Mouse (Mus musculus) small intestine, adult 2 months (tissue): ENCODE results near the gene Lgr5. TPM values are rescaled to one million over a fixed set of nuclear protein-coding genes. Genes with fewer than 3 reads are reported as not detected.

Source experiments
- H3K27ac ChIP-seq: fragments of 200-500 bp; 2 replicates; pipeline ENCODE4 v1.5.1; 2012; ENCODE audit warnings: low read depth, low read length, control low read depth, inconsistent platforms; ENCODE audit not compliant: insufficient read depth
- H3K27me3 ChIP-seq: fragments of 200-500 bp; 2 replicates; pipeline ENCODE4 v1.6.1; 2012; ENCODE audit warnings: mild to moderate bottlenecking, moderate library complexity, low read length, inconsistent platforms; ENCODE audit not compliant: control insufficient read depth, insufficient read depth
- H3K36me3 ChIP-seq: fragments of 200-500 bp; 2 replicates; pipeline ENCODE4 v1.6.1; 2012; ENCODE audit warnings: mild to moderate bottlenecking, low read length, control low read depth, inconsistent platforms; ENCODE audit not compliant: control insufficient read depth, insufficient read depth
- H3K4me1 ChIP-seq: fragments of 200-500 bp; 2 replicates; pipeline ENCODE4 v1.6.1; 2012; ENCODE audit warnings: low read length, inconsistent platforms, mixed read lengths; ENCODE audit not compliant: control insufficient read depth, insufficient read depth, insufficient read length
- H3K4me3 ChIP-seq: fragments of 200-500 bp; 2 replicates; pipeline ENCODE4 v1.5.1; 2012; ENCODE audit warnings: low read depth, mild to moderate bottlenecking, control low read depth, inconsistent platforms, low read length, moderate library complexity
- CTCF ChIP-seq: fragments of 200-500 bp; IDR thresholded peaks from 2 replicates; pipeline ENCODE4 v1.5.1; 2012; ENCODE audit warnings: low read depth, mild to moderate bottlenecking, control low read depth, inconsistent platforms, low read length, moderate library complexity, mixed read lengths; ENCODE audit not compliant: insufficient replicate concordance, insufficient read length; ENCODE audit errors: extremely low read depth
- POLR2A ChIP-seq: fragments of 200-500 bp; IDR thresholded peaks from 2 replicates; pipeline ENCODE4 v1.6.1; 2012; ENCODE audit warnings: low read depth, mild to moderate bottlenecking, control low read depth, inconsistent platforms, low read length, moderate library complexity
- WGBS: fragments of 180-500 bp; shearing (Covaris S2); methylation state at CpG from one replicate; pipeline ENCODE4 v1.1.7; 2018; 5-methylcytosine and 5-hydroxymethylcytosine counted together
- polyA plus RNA-seq: library from polyadenylated mRNA; depleted of rRNA; stranded (reverse); fragments of >200 nt; gene quantifications from 2 replicates; pipeline ENCODE4 v1.2.3, GENCODE M21; 2012

Lgr5 gene
- polyA plus RNA-seq, 1 experiment, result 15.0 TPM

GRCm38 (mm10) chr10:115505631-115506239 is 81.8 kb downstream of the Lgr5 start:
- Histone ChIP-seq H3K27me3 (peaks cover 2% of the 10 kb centered on the region; the same call in 1 of the 2 replicates), H3K4me3 (peak overlapping the region; percentile 6; the same call in 1 of the 2 replicates), H3K27ac (no peak overlapping the region), H3K36me3 (no peaks in the 10 kb centered on the region), H3K4me1 (no peaks in the 10 kb centered on the region)
- 25% methylated on average over 16 of the region's 16 CpGs for WGBS
- TF ChIP-seq CTCF, result no peak
- no peak for TF ChIP-seq POLR2A

GRCm38 (mm10) chr10:115505155-115505554 is 82.4 kb downstream of the Lgr5 start:
- 25% methylated on average over 10 of the region's 10 CpGs for WGBS
- Histone ChIP-seq H3K4me3 (peak overlapping the region; percentile 6; the same call in 1 of the 2 replicates), H3K27ac (no peak overlapping the region), H3K27me3 (peaks cover 2% of the 10 kb centered on the region; the same call in 1 of the 2 replicates), H3K36me3 (no peaks in the 10 kb centered on the region), H3K4me1 (no peaks in the 10 kb centered on the region)
- no peak for TF ChIP-seq POLR2A
- no peak for TF ChIP-seq CTCF

GRCm38 (mm10) chr10:115493778-115494141 is 93.8 kb downstream of the Lgr5 start:
- no peak overlapping the region for H3K4me3 ChIP-seq
- H3K27me3 ChIP-seq, result no peaks in the 10 kb centered on the region
- no peaks in the 10 kb centered on the region for H3K4me1 ChIP-seq
- H3K27ac ChIP-seq, result no peak overlapping the region
- no peaks in the 10 kb centered on the region for H3K36me3 ChIP-seq
- TF ChIP-seq CTCF (no peak), POLR2A (no peak)
- 27% methylated on average over 7 of the region's 7 CpGs for WGBS

- Histone ChIP-seq H3K4me3 (no peak overlapping the region), H3K27ac (no peak overlapping the region), H3K27me3 (no peaks in the 10 kb centered on the region), H3K36me3 (no peaks in the 10 kb centered on the region), H3K4me1 (no peaks in the 10 kb centered on the region)
- TF ChIP-seq POLR2A (no peak), CTCF (no peak)
- 57% methylated on average over 12 of the region's 12 CpGs for WGBS
Observed at GRCm38 (mm10) chr10:115492956-115493777, 94.4 kb downstream of the Lgr5 start.

DNA sequence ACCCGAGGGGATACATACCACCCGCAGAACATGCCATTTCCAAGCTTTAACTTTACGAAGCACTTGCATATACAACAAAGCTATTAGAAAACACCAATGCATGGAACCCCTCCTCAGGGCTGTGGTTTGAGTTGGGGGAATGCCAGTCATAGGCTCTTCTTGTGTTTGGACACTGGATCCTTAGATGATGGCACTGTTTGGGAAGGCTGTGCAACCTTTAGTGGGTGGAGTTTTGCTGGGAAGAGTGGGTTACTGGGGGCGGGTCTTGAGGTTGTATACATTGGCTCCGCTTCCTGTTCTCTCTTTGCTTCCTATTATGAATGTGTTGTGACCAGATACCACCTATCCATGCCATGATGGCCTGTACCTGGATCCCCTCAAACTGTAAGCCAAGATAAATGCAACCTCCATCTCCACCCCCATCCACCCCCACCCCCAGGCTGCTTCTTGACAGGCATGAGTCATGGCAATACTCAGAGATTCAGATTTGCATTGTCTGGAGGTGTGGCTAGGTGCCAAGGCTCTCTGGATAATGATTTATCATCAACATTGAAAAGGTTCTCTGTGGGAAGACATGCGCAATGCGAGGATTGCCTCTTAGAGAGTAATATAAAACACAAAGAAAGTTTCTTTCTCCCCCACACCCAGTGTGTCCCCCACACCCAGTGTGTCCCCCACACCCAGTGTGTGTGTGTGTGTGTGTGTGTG is 95.6 kb downstream of the Lgr5 start:
- Histone ChIP-seq H3K27ac (no peak overlapping the region), H3K4me3 (no peak overlapping the region), H3K27me3 (no peaks in the 10 kb centered on the region), H3K4me1 (no peaks in the 10 kb centered on the region), H3K36me3 (no peaks in the 10 kb centered on the region)
- WGBS, result 96% methylated on average over 7 of the region's 7 CpGs
- TF ChIP-seq POLR2A (no peak), CTCF (no peak)

DNA sequence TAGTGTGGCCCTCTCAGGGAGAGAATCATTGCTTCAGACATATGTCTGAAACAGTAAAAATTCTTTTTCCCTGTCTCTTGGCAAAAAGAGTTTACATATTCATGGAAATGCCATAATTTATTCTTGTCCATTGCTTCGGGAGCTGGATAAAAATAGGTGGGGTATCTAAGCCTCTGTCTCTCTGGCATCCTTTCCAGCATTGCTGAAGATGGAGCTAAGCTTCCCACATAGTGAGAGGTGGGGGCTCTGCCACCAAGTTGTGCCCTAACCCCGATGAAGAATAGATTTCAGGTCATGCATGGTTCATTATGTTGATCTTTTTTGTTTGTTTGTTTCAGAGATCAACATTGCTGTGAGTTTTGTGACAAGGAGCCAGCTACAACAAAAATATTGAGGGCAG is 102.0 kb downstream of the Lgr5 start:
- H3K27ac ChIP-seq, result no peak overlapping the region
- H3K4me3 ChIP-seq, result no peak overlapping the region
- no peak for TF ChIP-seq POLR2A
- TF ChIP-seq CTCF, result no peak
- WGBS, result 42% methylated on average over 2 of the region's 2 CpGs
- H3K4me1 ChIP-seq, result no peaks in the 10 kb centered on the region
- 0 out of 2 replicates have a peak, but pooled peaks cover 3% of the 10 kb centered on the region for H3K27me3 ChIP-seq
- H3K36me3 ChIP-seq, result no peaks in the 10 kb centered on the region

DNA sequence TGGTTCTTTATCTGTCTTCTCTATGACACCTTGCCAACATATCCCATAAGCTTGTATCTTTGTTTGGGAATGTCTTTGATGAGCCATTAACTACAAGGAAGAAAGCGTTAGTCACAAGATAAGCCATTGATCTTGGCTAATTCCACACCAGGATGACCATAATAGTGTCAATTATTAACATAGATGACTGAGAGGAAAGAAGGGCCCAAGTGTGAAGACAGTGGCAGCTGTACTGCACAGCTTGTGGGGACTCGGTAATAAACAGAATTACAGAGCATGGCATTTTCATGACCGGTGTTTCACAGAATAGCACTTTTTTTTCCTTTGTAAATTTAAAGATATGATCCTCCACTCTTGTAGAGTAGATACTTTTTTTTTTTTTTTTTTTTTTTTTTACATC is 102.9 kb downstream of the Lgr5 start:
- Histone ChIP-seq H3K4me3 (no peak overlapping the region), H3K27me3 (peaks cover 5% of the 10 kb centered on the region; the same call in 1 of the 2 replicates), H3K36me3 (no peaks in the 10 kb centered on the region), H3K4me1 (no peaks in the 10 kb centered on the region), H3K27ac (no peak overlapping the region)
- TF ChIP-seq CTCF (no peak), POLR2A (no peak)
- WGBS, result 22% methylated on average over 3 of the region's 3 CpGs
